Mouse (Mus musculus): ENCODE results near the gene Gm20388.

DNA sequence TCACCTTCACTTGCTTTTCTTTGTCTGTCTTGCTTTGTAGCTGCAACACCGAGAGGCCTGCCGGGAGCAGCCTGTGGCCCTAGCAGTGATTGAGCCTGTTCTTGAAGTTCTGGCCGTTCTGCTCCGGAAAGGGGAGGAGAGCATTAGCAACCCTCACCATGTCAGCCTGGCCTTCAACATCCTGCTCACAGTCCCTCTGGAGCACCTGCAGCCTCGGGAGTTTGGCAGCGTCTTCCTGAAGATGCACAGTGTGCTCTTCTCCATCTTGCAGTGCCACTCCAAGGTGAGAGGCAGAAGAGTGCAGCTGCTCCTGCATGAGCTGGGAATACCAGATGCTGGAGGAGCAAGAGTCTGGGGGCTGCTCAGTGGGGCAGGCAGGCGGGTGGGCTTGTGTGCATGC, 4127.5 kb downstream of the Gm20388 start:
- TF ChIP-seq CTCF (IDR thresholded peaks at IDR 0.05; ENCODE audit: low read depth) (no peak), EP300 (IDR thresholded peaks at IDR 0.05; ENCODE audit: low read depth) (no peak)
